Mouse (Mus musculus) intestine, embryonic 14.5 days (tissue): ENCODE data around the gene Il9r. TPM values are rescaled to one million over a fixed set of nuclear protein-coding genes. Genes with fewer than 3 reads are reported as not detected.

Source experiments
- polyA plus RNA-seq: library from polyadenylated mRNA; unstranded; fragments of >200 nt; fragmentation: Nextera tagmentation; extraction: Ambion mirVana; gene quantifications from 2 replicates; pipeline ENCODE4 v1.2.1, GENCODE M21; 2014

Il9r gene
- polyA plus RNA-seq, 1 experiment from 2014 or later, result not detected

Other genes starting within 250 kb of the Il9r start
- 0.12 TPM in 1 of 2 replicates, not detected in the other for gene 4930524B15Rik, start 234.7 kb downstream of the Il9r start, polyA plus RNA-seq
- gene Nsg2, start 199.8 kb downstream of the Il9r start, polyA plus RNA-seq, result 4.0 and 5.2 TPM in 2 replicates
- gene Snrnp25, start 5.1 kb upstream of the Il9r start, polyA plus RNA-seq, result 58.0 and 60.7 TPM in 2 replicates
- 45.6 and 57.9 TPM in 2 replicates for gene Rhbdf1, start 22.0 kb upstream of the Il9r start, polyA plus RNA-seq
- 36.2 and 39.3 TPM in 2 replicates for gene Mpg, start 26.2 kb upstream of the Il9r start, polyA plus RNA-seq
- 28.0 and 29.5 TPM in 2 replicates for gene Nprl3, start 67.4 kb upstream of the Il9r start, polyA plus RNA-seq
- 104 and 121 TPM in 2 replicates for gene Hba-x, start 76.1 kb upstream of the Il9r start, polyA plus RNA-seq
- gene Hba-a1, start 83.2 kb upstream of the Il9r start, polyA plus RNA-seq, result 2,039 and 2,947 TPM in 2 replicates
- gene Hbq1b, start 86.7 kb upstream of the Il9r start, polyA plus RNA-seq, result 0.45 and 0.58 TPM in 2 replicates
- gene Hba-a2, start 96.2 kb upstream of the Il9r start, polyA plus RNA-seq, result 5,179 and 7,428 TPM in 2 replicates
- not detected in 2 replicates for gene Hbq1a, start 99.8 kb upstream of the Il9r start, polyA plus RNA-seq
- 20.0 and 23.1 TPM in 2 replicates for gene Sh3pxd2b, start 147.5 kb upstream of the Il9r start, polyA plus RNA-seq